Mouse (Mus musculus): ENCODE measurements around the gene Pycard.

- TF ChIP-seq CTCF (IDR thresholded peaks at IDR 0.05; ENCODE audit: low read depth, low read length) = no peak
- no peak for TF ChIP-seq POLR2A (IDR thresholded peaks at IDR 0.05; ENCODE audit: extremely low read depth, insufficient read depth, low read length)
Measured at GRCm38 (mm10) chr7:128032290-128032988, 38.8 kb upstream of the Pycard start.

Data from liver, adult 2 months (tissue).